8 mouse cellular contexts compared by ENCODE assay signal in the genomic region with DNA sequence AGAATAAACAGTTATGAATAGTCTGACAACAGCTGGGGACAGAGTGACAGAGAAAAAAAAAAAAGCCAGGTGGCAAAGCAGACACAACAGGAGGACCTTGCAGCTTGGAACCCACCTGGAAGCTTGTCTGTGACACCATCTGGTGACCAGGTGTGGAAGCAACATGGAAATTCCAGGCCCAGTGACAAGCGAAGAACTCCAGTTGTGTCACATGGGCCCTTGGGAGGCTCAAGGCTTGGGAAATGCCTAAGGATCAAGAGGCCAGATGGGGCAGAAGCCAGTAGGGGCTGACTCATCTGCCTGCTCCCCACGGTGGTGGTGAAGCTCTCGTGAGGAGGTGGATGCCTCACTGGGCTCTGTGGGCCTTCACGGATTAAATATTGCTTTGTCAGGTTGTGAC. TPM values are rescaled to one million over a fixed set of nuclear protein-coding genes. Genes with fewer than 3 reads are reported as not detected.
DNase-seq lines count a peak whose midpoint lies in the region; ATAC-seq and TF ChIP-seq lines count a peak whose summit lies in the region.
"Had no signal": no experiment of that assay in that cellular context is flagged by ENCODE, and none has a peak within 500 bp of the region (broad histone marks: within the 10 kb centered on the region; RNA-seq: fewer than 3 reads in every experiment).

No protein-coding gene starts in this region.

- TF ChIP-seq POLR2A in CH12.LX (IDR thresholded peaks at IDR 0.05; ENCODE audit: low read depth, low read length): no peak

- dilution Hi-C loops in CH12.LX (cut with MboI; ENCODE audit: extremely low pct_ligation_motif_present, extremely low pct_unique_long_range_greater_than_20kb, low sequenced_read_pairs): no loop called here

- no peak for DNase-seq in heart, adult 8-10 months (ENCODE audit: low spot score)
- no peak for DNase-seq in CH12.LX (ENCODE audit: extremely low read depth)
- peak; percentile 27 for DNase-seq in brain, adult 2 months (ENCODE audit: low read depth, low spot score)
- no peak for DNase-seq in layer of hippocampus, adult 9-11 months
- no peak for DNase-seq in right cerebral cortex, postnatal 4 days
- DNase-seq: kidney, adult 8-10 months had no signal

- no peak for ATAC-seq in heart, embryonic 15.5 days (replicated peaks; ENCODE audit: insufficient number of reproducible peaks, insufficient read depth, low FRiP score, low read depth)
- ATAC-seq in limb, embryonic 13.5 days (ENCODE audit: low FRiP score, low read depth): no peak

- no peaks in the 10 kb centered on the region for H3K36me3 ChIP-seq in heart, embryonic 15.5 days
- no peaks in the 10 kb centered on the region for H3K36me3 ChIP-seq in CH12.LX (replicated peaks in 1 of 2; ENCODE audit: control insufficient read depth in 1 of 2, insufficient read depth in 1 of 2, low read length in 1 of 2)
- no peaks in the 10 kb centered on the region for H3K36me3 ChIP-seq in limb, embryonic 13.5 days

- no peaks in the 10 kb centered on the region for H3K9me3 ChIP-seq in heart, embryonic 15.5 days (replicated peaks)
- H3K9me3 ChIP-seq in CH12.LX (replicated peaks; ENCODE audit: low read length): no peaks in the 10 kb centered on the region
- H3K9me3 ChIP-seq in limb, embryonic 13.5 days: no peaks in the 10 kb centered on the region

- TF ChIP-seq RAD21 in CH12.LX (IDR thresholded peaks at IDR 0.05; ENCODE audit: low read depth, low read length): no peak; the same call in 1 of the 2 replicates

- in situ Hi-C loops in CH12.LX (cut with MboI; ENCODE audit: low pct_ligation_motif_present, low pct_unique_long_range_greater_than_20kb, low sequenced_read_pairs): no loop called here

- no peak for TF ChIP-seq EP300 in CH12.LX (IDR thresholded peaks at IDR 0.05; ENCODE audit: low read length)

- H3K79me2 ChIP-seq in CH12.LX (replicated peaks; ENCODE audit: control insufficient read depth, extremely low read depth, insufficient read depth, poor library complexity, severe bottlenecking): no peaks in the 10 kb centered on the region

- no peak overlapping the region for H3K4me3 ChIP-seq in heart, embryonic 15.5 days
- H3K4me3 ChIP-seq in CH12.LX (replicated peaks in 1 of 3; ENCODE audit: low read depth in 2 of 3, low read length in 2 of 3, poor library complexity in 1 of 3): no peak overlapping the region
- no peak overlapping the region for H3K4me3 ChIP-seq in limb, embryonic 13.5 days

- 0 out of 4 replicates have a peak, but pooled peaks of 1 of the 2 experiments have one; percentile 1 for TF ChIP-seq CTCF in CH12.LX (conservative IDR thresholded peaks at IDR 0.05 in 1 of 2, IDR thresholded peaks at IDR 0.05 in 1 of 2; ENCODE audit: low read depth in 2 of 2, low read length in 2 of 2)

- WGBS in heart, embryonic 15.5 days: 39% methylated on average over 4 of the region's 4 CpGs
- WGBS in limb, embryonic 13.5 days: 48% methylated on average over 4 of the region's 4 CpGs

- H3K27ac ChIP-seq in heart, embryonic 15.5 days: peak overlapping the region; percentile 80
- no peak overlapping the region for H3K27ac ChIP-seq in CH12.LX (ENCODE audit: insufficient read depth, low read depth)
- H3K27ac ChIP-seq in limb, embryonic 13.5 days: peak overlapping the region; percentile 75; the same call in 1 of the 2 replicates

- no peak overlapping the region for H3K9ac ChIP-seq in heart, embryonic 15.5 days
- no peak overlapping the region for H3K9ac ChIP-seq in CH12.LX (ENCODE audit: insufficient read depth, low read depth)
- no peak overlapping the region for H3K9ac ChIP-seq in limb, embryonic 13.5 days

- H3K4me1 ChIP-seq in heart, embryonic 15.5 days (replicated peaks): peaks cover 39% of the 10 kb centered on the region
- H3K4me1 ChIP-seq in CH12.LX (ENCODE audit: control insufficient read depth in 1 of 2, insufficient read depth in 2 of 2): peaks cover 17 to 79% of the 10 kb centered on the region in 2 experiments
- peaks cover 55% of the 10 kb centered on the region for H3K4me1 ChIP-seq in limb, embryonic 13.5 days

- H3K4me2 ChIP-seq in heart, embryonic 15.5 days: no peak overlapping the region
- no peak overlapping the region for H3K4me2 ChIP-seq in CH12.LX (ENCODE audit: insufficient read depth, low read depth, poor library complexity, severe bottlenecking)
- no peak overlapping the region for H3K4me2 ChIP-seq in limb, embryonic 13.5 days (replicated peaks)

- no peaks in the 10 kb centered on the region for H3K27me3 ChIP-seq in heart, embryonic 15.5 days
- no peaks in the 10 kb centered on the region for H3K27me3 ChIP-seq in CH12.LX (replicated peaks)
- H3K27me3 ChIP-seq in limb, embryonic 13.5 days: no peaks in the 10 kb centered on the region

TF ChIP-seq in CH12.LX, 34 proteins besides CTCF, POLR2A, EP300 and RAD21:
- no peak for TF ChIP-seq CHD1 (IDR thresholded peaks at IDR 0.05; ENCODE audit: low read depth, low read length)
- TF ChIP-seq BHLHE40 (IDR thresholded peaks at IDR 0.05; ENCODE audit: low read depth, low read length): no peak
- TF ChIP-seq GABPA (IDR thresholded peaks at IDR 0.05; ENCODE audit: insufficient replicate concordance, low read depth, low read length): no peak
- TF ChIP-seq NELFE (IDR thresholded peaks at IDR 0.05; ENCODE audit: low read depth, low read length): no peak
- TF ChIP-seq TCF12 (IDR thresholded peaks at IDR 0.05; ENCODE audit: low read depth, low read length): peak; percentile 51; the same call in 1 of the 2 replicates
- TF ChIP-seq JUN (IDR thresholded peaks at IDR 0.05; ENCODE audit: insufficient read depth, low read depth, low read length): no peak
- TF ChIP-seq MEF2A (IDR thresholded peaks at IDR 0.05; ENCODE audit: borderline replicate concordance, low read depth, low read length): no peak
- TF ChIP-seq ELF1 (IDR thresholded peaks at IDR 0.05; ENCODE audit: low read depth, low read length): no peak
- no peak for TF ChIP-seq KAT2A (IDR thresholded peaks at IDR 0.05; ENCODE audit: insufficient replicate concordance, low read length)
- no peak for TF ChIP-seq MXI1 (IDR thresholded peaks at IDR 0.05; ENCODE audit: low read depth, low read length)
- TF ChIP-seq ZNF384 (IDR thresholded peaks at IDR 0.05; ENCODE audit: low read depth, low read length): peak; percentile 43; the same call in 1 of the 2 replicates

RNA-seq across cellular contexts. Expression of a gene that starts 45.7 kb away (rescaled TPM):
- 54.1 and 61.2 TPM in 2 replicates for polyA plus RNA-seq in heart, embryonic 15.5 days (2015; fragmentation: Nextera tagmentation; extraction: Ambion mirVana)
- 10 to 100 TPM; 36.4 to 44.4 (median 39.3) TPM for total RNA-seq in heart, adult 8-10 months (2022)
- total RNA-seq in CH12.LX (2012; rRNA removed) (50.1 and 50.2 TPM in 2 replicates), CH12.LX (2014; rRNA removed) (85.3 and 90.9 TPM in 2 replicates)
- 67.6 and 68.6 TPM in 2 replicates for polyA plus RNA-seq in CH12.LX (2012; ENCODE audit: insufficient read length, low read depth)
- polyA plus RNA-seq in limb, embryonic 13.5 days (2015; fragmentation: Nextera tagmentation; extraction: Ambion mirVana): 53.8 and 55.0 TPM in 2 replicates
